Mouse (Mus musculus): ENCODE data around the gene Pdss2.

Pdss2 gene

DNA sequence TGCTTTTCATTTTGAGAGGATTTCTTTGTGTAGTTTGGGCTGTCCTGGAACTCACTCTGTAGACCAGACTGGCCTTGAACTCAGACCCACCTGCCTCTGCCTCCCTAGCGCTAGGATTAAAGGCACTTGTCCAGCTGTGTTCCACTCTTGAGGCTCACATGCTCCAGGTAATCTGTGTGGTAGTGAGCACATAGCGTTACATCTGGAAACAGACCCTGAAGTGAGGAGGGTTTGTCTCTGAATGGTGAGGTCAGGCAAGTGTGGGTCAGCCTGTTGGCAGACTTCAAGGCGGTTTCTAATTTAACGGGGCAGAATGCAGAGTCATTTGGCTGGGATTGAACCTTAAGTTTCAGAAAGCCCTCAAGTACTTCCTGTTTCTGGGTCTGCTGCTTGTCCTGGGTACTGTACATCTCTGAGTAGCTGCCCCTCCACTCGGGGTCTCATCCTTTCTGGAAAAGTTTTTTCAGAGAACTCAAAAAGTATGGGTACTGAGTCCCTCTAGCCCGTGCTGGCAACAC is 264.5 kb downstream of the Pdss2 start:
- DNase-seq (ENCODE audit: low spot score): no peak

DNA sequence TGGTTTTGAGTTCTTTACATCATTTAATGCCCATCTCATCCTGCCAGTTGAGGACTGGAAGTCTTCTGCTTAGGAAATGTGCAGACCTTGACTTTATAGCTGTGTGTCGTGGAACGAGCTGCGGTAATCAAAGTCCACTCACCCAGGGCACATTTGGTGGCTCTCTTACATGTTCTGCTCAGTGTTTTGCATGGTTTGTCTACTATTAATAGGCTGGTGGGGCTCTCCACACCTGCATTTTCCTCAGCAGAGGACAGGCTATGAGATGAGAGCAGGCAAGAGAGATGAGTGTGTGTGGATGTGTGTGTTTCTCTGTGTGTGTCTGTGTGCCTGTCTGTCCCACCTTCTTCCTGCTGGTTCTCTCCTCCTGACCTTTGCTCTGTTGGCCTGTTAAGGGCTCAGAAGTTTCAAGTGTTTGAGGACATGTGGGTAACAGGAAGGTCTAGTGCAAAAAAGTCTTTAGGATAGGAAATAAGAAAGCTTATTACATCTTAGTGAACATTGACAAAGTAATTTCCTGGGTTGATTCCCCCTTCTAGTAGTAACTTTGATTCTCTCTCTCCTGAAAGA is 266.2 kb downstream of the Pdss2 start:
- no peak for DNase-seq (ENCODE audit: low spot score)

DNA sequence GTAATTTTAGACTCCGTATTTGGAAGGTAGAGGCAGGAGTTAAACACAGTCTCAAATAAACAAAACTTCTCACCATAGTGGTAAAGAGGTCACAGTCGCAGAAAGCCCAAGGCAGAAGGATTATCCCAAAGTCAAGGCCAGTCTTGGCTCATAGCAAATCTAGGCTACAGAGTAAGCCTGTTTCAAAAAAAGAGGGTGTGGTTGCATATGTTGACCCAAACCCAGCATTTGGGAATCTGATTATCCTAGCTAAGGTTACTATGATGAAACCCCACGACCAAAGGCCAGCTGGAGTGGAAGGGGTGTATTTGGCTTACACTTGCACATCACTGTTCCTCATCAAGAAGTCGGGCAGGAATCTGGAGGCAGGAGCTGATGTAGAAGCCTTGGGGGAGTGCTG is 267.0 kb downstream of the Pdss2 start:
- DNase-seq (ENCODE audit: low spot score): no peak

DNA sequence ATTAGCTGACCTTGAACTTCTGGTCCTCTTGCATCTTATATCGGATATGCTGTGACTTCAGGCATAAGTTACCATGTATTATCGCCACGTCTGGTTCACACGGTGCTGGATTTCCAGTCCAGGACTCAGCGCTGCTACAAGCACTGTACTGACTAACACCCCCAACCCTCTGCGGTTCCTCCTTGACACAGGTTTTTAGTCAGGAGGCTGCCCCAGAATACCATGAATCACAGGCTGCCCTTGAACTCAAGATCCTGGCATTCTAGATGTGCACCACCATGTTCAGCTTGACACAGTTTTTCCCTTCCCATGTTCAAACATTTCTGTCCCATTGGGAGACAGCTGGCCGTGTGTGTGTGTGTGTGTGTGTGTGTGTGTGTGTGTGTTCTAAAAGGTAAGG is 267.9 kb downstream of the Pdss2 start:
- no peak for DNase-seq (ENCODE audit: low spot score)

DNA sequence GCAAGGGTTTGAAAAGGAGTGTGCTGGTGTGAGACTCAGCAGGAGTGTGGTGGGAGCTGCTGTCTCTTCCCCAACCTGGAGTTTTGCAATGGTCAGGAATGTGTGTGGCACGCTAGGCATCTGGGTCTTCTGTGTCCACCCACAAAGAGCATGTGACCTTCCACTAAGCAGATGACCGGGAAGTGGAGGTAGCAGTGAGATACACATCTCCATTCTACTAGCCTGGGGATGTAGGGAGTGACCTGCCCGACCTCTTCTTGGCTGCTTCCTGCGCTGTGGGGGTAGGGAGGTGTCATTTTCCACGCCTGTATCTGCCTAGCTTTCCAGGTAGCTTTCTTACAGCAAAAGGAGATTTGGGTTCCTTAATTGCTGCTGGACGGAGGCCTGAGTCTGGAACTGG is 268.3 kb downstream of the Pdss2 start:
- peak; percentile 84 for DNase-seq (ENCODE audit: low spot score)

DNA sequence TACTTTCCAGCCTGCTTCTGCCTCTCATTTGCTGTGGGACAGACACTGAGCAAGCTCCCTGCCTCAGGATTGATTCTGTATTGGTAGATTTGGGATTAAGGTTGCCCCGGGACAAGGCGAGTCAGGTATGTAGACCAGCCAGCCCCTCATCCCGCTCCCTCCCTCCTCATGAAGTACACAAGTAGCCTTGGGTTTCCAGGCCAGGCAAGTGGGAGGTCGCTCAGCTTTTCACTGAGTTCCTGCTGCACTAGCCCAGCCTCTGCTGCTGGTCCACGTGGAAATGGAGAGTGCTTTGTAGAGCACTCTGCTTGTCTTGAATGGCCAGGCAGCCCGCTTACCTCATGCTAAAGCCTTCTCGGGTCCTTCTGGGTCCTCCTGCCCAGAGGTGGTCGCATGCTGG is 268.7 kb downstream of the Pdss2 start:
- DNase-seq (ENCODE audit: low spot score): peak; percentile 58

DNA sequence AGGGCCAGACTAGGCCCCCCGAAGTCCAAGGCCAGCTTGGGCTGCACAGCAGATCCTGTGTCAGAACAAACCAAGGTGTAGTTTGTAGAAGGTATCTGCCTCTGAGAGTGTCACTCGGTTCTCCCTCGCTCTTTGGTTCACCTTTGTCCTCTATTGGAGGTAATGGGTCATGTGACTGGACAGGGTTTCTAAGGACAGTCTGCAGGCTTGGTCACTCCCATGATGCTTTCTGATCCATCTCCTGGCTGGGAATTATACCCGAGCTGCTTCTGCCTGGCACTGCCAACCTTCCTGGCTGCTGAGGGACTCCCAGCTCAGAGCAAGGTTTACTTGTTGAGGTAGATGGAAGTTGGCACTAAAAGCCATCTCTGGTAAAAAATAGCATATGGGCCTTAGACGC is 269.6 kb downstream of the Pdss2 start:
- peak; percentile 67 for DNase-seq (ENCODE audit: low spot score)

DNA sequence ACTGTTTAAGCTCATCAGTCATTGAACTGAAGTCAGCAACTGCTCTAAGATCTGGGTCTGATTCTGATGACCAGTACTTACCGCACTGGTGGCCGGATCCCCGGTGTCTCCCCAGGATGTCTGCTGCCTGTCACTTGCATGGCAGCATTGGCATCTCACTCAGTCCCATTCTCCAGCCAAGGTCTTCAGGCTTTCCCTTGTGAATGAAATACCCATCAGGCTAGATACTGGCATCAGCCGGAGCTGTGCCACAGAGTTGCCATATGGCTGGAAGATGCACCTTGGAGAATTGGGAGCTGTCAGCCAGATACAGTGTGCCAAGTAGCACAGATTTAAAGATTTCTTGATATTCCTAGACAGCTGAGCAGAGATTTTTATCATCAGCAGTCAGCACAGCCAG is 281.3 kb downstream of the Pdss2 start:
- no peak for DNase-seq (ENCODE audit: low spot score)

DNA sequence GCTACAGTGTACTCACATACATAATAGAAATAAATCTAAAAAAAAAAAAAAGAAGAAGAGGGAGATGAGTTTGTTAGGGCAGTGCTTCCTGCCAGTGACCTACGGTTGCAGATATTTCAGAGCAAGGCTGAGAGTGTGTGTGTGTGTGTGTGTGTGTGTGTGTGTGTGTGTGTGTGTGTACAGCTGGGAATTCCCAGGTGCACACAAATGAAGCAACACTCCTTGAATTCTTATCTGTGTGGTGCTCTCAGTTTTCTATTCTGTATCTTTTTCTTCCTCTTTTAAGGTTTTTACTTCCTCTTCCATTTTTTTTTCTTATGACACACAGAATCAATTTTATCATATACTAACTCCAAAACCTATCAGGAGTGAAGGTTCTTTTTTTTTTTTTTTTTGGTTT is 283.0 kb downstream of the Pdss2 start:
- no peak for DNase-seq (ENCODE audit: low spot score)

DNA sequence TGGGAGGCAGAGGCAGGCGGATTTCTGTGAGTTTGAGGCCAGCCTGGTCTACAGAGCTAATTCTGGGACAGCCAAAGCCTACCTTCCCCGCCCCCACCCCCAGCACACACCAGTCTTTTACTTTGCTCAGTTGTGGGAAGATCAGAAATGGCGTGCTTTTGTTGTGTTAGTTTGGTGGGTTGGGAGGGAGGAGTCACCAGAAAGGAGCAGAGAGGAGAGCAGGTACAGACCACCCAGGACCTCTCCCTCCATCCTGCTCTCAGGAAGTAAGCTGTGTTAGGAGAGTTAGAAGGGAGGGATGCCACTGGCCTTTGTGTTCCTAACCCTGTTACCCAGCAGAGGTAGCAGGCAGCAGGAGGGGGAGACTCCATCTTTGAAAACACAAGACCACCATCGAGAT is 285.8 kb downstream of the Pdss2 start:
- DNase-seq (ENCODE audit: low spot score): no peak

DNA sequence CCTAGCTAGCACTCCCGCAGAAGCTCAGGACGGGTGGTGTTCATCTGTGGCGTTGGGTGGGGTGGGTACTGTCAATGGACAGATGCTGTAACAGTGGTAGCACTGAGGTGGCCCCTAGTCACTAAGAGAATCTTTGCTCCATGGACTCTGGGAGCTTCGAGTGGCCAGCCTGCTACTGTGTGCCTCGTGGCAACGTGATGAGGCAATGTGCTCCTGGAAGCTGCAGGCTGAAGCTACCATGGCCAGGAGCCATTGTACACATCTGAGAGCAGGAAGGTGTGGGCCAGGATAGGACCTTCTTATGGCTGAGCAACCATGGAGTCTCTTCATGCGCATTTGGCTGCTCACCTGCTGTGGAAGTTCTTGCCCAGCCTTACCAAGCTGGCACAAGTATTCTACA is 287.9 kb downstream of the Pdss2 start:
- no peak for DNase-seq (ENCODE audit: low spot score)

DNA sequence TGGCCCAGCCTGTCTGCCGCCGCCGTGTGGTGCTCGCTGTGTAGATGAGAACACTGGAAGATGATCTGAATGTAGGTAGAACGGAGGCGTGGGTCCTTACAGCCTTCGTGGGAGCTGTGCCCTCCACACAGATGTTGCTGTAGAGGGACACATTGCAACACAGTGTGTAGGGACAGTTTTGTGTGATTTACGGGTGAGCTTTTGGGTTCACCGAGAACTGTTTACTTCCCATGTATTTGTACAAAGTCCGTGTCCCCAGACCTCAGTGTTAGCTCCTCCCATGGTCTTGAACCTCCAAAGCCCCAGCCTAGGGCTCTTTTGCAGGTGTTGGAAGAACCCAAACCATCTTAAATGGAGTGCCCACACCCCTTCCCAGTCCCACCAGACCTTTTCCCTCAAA is 291.7 kb downstream of the Pdss2 start:
- DNase-seq (ENCODE audit: low spot score): no peak

Data from yolk sac, embryonic 10.5 days (tissue).